Mouse (Mus musculus) heart, adult 8-10 months (tissue): Measurements from ENCODE around the gene Rnf225. TPM values are rescaled to one million over a fixed set of nuclear protein-coding genes. Genes with fewer than 3 reads are reported as not detected.
"Not testable (repeated sequence)": the region's sequence is repeated elsewhere in the genome, so short reads cannot be mapped to it uniquely, and the experiment has no call there.

Experiments used
- DNase-seq: peaks from one replicate; pipeline ENCODE4 v3.0.0; 2022; ENCODE audit warnings: low spot score
- total RNA-seq, 4 experiments: library from RNA; stranded (reverse); gene quantifications; 2 replicates each; pipeline ENCODE4 v1.2.4; 2022

Gene Rnf225
- total RNA-seq, 4 experiments from 2014 or later = 0.22 to 0.31 (median 0.25) TPM

GRCm38 (mm10) chr7:12927693-12928589 is 725 bp downstream of the Rnf225 start:
- DNase-seq = no peak

DNA sequence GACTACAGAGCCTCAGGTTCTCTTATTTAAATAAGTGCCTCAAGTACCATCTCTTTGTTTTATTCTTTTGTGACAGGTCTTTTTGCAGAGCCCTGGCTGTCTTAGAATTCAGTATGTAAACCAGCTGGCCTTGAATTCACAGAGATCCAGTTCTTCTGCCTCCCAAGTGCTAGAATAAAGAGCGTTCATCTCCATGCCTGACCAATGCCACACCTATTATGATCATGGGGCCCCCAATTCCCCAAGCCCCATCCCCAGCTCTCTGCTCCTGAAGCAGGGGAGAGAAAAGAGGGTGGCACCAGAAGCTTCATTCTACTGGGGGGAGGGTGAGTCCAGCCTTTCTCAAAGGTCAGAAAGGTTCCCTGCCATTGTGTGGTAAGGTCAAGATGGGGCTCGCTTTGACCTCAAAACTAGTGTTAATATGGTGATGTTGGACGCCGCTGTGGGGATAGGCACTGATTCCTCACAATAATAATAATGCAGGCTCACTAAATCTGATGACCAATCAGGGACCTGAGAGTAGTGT is 6.5 kb downstream of the Rnf225 start:
- no peak for DNase-seq

DNA sequence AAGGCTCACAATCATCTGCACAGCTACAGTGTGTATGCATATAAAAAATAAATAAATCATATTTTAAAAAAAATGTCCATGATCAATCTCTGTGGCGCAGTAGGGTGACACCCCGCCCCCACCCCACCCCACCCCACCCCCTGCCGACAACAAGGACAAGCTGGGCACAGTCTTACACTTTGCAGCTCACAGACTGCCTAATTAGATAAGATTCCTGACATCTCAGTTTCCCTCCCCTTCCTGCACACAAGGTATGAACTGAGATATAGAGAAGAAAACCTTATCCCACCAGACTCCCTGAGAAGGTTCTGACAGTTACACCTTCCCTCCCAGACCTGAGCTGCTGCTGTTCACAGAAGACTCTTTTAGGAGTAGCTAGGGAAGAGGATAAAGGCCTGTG is 7.6 kb downstream of the Rnf225 start:
- no peak for DNase-seq

DNA sequence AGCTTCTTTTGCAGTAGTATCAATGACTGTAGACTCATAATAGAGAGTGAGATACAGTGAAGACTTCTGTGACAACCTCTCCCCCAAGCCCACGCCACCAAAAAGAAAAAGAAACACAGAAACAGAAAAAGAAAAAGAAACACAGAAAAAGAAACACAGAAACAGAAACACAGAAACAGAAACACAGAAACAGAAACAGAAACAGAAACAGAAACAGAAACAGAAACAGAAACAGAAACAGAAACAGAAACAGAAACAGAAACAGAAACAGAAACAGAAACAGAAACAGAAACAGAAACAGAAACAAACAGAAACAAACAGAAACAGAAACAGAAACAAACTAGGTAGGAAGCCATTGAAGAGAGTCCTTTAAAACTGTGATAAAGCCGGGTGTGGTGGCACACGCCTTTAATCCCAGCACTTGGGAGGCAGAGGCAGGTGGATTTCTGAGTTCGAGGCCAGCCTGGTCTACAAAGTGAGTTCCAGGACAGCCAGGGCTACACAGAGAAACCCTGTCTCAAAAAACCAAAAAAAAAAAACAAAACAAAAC is 10.1 kb downstream of the Rnf225 start:
- DNase-seq = not testable (repeated sequence)

GRCm38 (mm10) chr7:12940599-12940998 is 13.4 kb downstream of the Rnf225 start:
- no peak for DNase-seq

- no peak for DNase-seq
These were observed 16.3 kb downstream of the Rnf225 start for GRCm38 (mm10) chr7:12943488-12943887.

GRCm38 (mm10) chr7:12949032-12949871 is 22.0 kb downstream of the Rnf225 start:
- peak; percentile 98 for DNase-seq

DNA sequence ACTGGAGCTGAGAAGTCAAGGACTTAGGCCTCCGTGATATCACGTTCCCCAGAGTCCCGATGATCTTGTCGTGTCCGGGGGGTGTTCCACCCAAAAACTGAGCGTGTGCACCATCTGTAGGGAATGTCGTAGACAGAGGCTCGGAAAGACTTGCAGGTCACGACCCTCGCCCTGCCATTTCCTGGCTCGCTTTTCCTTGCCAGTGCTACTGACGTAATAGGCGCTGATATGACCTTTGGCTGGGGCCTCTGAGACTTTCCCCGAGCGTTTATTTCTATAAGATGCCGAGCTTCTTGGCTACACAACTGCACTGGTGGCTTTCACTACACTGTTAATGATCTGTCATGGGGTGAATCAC is 22.6 kb downstream of the Rnf225 start:
- no peak for DNase-seq

- no peak for DNase-seq
These were observed 27.7 kb downstream of the Rnf225 start for GRCm38 (mm10) chr7:12954896-12955295.

GRCm38 (mm10) chr7:12957511-12957910 is 30.3 kb downstream of the Rnf225 start:
- DNase-seq = no peak

DNA sequence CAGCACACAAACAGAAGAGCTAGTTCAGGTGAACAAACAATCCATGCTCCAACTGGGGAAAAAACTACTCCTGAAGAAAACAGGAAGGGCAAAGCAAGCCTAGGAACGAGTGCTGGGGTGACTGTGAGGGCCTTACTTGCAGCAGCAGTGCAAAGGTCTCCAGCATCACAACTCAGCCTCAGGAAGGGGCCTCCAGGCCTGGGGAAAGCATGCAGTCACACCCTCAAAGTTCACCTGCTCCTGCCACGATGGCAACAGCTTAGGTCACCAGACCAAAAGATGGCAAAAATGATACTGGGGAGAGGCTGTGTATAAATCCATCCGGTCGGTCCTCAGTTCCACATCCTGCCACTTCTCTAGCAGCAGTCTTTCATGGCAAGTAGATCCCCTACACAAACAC is 31.7 kb downstream of the Rnf225 start:
- no peak for DNase-seq

DNA sequence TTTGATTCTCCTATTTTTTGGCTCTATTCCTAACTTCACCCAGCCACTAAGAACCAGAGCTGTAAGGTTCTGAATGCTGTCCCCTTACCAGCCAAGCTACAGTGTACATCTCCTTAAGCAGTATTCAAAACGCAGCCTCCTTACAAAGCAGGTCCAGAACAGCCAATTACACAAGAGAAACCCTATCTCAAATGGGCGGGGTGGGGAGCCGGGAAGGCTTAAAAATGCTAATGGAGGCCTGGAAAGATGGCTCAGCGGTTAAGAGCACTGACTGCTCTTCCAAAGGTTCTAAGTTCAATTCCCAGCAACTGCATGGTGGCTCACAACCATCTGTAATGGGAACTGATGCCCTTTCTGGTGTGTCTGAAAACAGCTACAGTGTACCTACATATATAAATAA is 32.5 kb downstream of the Rnf225 start:
- no peak for DNase-seq

- peak; percentile 48 for DNase-seq
These were observed 34.4 kb downstream of the Rnf225 start for GRCm38 (mm10) chr7:12961511-12962141.

GRCm38 (mm10) chr7:12965678-12966091 is 38.5 kb downstream of the Rnf225 start, which contains the start of gene Zfp324:
Zfp324 (plus strand) TSS chr7:12965838.
- peak; percentile 94 for DNase-seq

DNA sequence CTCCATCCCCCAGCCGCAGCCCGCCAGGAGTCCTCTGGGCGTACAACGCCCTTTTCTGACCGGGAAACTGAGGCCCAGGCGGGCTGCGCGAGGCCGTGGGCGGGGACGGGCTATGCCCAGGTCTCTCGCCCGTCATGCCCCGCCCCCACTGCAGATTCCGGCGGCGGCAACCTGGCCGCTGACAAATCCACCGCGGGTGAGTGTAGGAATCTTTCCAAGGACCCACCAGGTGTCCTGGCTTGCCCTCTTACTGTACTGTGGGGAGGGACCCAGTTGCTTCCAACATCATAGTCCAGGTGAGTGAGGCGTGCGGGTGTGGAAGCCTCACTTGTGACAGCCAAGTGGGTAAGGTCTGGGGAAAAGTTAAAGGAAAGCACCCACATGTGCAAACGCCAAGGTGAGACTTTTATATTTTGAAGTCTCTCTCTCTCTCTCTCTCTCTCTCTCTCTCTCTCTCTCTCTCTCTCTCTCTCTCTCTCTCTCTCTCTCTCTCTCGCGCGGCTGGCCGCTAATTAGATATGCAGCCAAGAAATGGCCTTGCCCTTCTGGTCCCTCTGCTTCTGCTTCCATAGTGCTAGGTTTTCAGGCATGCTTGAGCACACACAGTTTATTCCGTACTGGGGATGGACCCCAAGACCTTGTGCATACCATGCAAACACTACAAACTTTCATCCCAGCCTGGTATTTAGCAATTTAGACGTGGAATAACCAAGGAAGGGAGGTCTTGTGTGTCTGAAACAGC is 39.1 kb downstream of the Rnf225 start:
- no peak for DNase-seq

DNA sequence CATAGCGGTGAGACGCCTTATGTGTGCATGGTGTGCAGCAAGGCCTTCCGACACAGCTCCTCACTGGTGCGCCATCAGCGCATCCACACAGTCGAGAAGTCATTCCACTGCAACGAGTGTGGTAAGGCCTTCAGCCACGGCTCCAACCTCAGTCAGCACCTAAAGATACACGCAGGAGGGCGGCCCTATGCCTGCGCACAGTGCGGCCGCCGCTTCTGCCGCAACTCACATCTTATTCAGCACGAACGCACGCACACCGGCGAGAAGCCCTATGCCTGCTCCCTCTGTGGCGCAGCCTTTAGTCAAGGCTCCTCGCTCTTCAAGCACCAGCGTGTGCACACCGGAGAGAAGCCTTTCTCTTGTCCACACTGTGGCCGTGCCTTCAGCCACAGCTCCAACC is 43.7 kb downstream of the Rnf225 start:
- DNase-seq = no peak

- peak; percentile 99 for DNase-seq
These were observed 50.6 kb downstream of the Rnf225 start, which contains the start of gene Zfp446 for GRCm38 (mm10) chr7:12977682-12978389. Zfp446 (plus strand) TSS chr7:12977848.

DNA sequence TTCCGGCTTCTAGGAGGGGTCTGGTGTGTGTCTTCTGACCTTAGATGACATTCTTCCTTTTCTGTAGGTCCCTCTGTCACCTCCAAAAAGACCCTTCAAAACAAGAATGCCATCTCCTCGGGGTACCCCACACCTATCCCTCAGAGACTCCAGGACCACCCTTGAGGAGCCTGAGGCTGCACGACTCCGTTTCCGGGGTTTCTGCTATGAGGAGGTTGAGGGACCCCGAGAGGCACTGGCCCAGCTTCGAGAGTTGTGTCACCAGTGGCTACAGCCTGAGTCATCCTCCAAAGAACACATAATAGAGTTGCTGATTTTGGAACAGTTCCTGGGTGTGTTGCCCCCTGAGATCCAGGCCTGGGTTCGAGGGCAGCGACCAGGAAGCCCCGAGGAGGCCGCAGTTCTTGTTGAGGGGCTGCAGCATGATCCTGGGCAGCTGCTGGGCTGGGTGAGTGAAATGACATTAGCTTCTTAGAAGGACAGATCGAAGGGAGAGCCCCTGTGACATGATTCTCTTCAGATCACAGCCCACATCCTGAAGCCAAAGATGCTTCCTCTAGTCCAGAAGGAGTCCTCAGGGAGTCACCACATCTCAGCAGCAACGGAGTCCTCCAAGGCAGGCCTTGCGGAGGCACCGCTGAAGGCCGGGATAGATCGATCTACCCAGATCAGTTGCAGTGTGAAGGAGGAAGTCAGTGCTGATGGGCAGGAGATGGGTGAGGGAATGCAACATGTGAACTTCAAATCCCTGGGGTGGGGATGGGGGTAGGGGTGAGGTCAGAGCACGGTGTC is 51.9 kb downstream of the Rnf225 start:
- no peak for DNase-seq

- no peak for DNase-seq
These were observed 52.6 kb downstream of the Rnf225 start for GRCm38 (mm10) chr7:12979776-12980175.
